Mouse (Mus musculus) cortical plate, adult 2 months (tissue): ENCODE measurements around the gene Abcc2.

ENCODE experiments used
- CTCF ChIP-seq: fragments of 200-500 bp; IDR thresholded peaks from 2 replicates; pipeline ENCODE4 v1.5.1; 2011; ENCODE audit warnings: mild to moderate bottlenecking, control low read depth, low read length; ENCODE audit not compliant: insufficient read depth; ENCODE audit errors: extremely low read depth
- POLR2A ChIP-seq: fragments of 200-500 bp; IDR thresholded peaks from 2 replicates; pipeline ENCODE4 v1.6.1; 2011; ENCODE audit warnings: mild to moderate bottlenecking, low read length, control low read depth; ENCODE audit not compliant: insufficient read depth; ENCODE audit errors: extremely low read depth

DNA sequence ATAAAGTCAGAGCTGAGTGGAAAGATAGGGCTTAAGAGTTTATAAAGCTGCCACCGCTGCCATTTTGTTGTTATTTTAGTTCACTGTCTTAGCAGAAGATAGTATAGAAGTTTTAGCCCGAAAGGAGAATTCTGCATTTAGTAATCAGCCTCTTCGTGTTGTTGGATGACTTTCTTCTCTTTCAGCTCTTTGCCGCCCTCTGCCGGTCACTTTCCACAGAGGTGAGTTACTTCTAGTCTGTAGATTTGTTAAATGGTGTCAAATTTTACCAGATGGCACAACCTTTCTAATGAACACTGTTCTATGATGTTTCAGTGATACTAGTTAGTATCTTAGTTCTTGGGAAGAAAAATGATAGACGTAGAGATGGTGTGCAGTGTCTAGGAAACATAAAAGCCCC, 21.5 kb upstream of the Abcc2 start:
- TF ChIP-seq CTCF (peak; percentile 59), POLR2A (no peak)
